Mouse (Mus musculus): ENCODE measurements around the gene Ift22. TPM values are rescaled to one million over a fixed set of nuclear protein-coding genes. Genes with fewer than 3 reads are reported as not detected.
A peak's percentile ranks its signal among the peaks of the same experiment; 100 is the strongest.

Gene Ift22
- polyA plus RNA-seq, 1 experiment: 21.6 TPM

- H3K4me3 ChIP-seq (ENCODE audit: insufficient read depth, poor library complexity, severe bottlenecking): peak overlapping the region; percentile 52
- TF ChIP-seq MAX (IDR thresholded peaks at IDR 0.05) (peak; percentile 76), MYOG (IDR thresholded peaks at IDR 0.05; ENCODE audit: control insufficient read depth, extremely low read depth, insufficient read length) (no peak), USF1 (IDR thresholded peaks at IDR 0.05; ENCODE audit: low read depth) (peak; percentile 50)
- H3K27me3 ChIP-seq (ENCODE audit: control insufficient read depth, insufficient read depth, insufficient read length): no peaks in the 10 kb centered on the region
- H3ac ChIP-seq (ENCODE audit: control insufficient read depth, insufficient read length, low read depth): peak overlapping the region; percentile 76
- no peaks in the 10 kb centered on the region for H3K79me3 ChIP-seq (ENCODE audit: low read depth)
- peaks cover 8% of the 10 kb centered on the region for H3K79me2 ChIP-seq (ENCODE audit: control insufficient read depth, insufficient read depth)
- H3K36me3 ChIP-seq (ENCODE audit: control insufficient read depth, insufficient read depth): no peaks in the 10 kb centered on the region
Observed at GRCm38 (mm10) chr5:136918655-136919472, 10.9 kb downstream of the Ift22 start.

GRCm38 (mm10) chr5:136919546-136920301 lies 11.8 kb downstream of the Ift22 start:
- H3K27me3 ChIP-seq (ENCODE audit: control insufficient read depth, insufficient read depth, insufficient read length): no peaks in the 10 kb centered on the region
- H3K79me2 ChIP-seq (ENCODE audit: control insufficient read depth, insufficient read depth): peaks cover 8% of the 10 kb centered on the region
- H3K4me3 ChIP-seq (ENCODE audit: insufficient read depth, poor library complexity, severe bottlenecking): peak overlapping the region; percentile 52
- TF ChIP-seq CTCF (IDR thresholded peaks at IDR 0.05; ENCODE audit: control insufficient read depth, insufficient read depth, insufficient read length): no peak
- TF ChIP-seq MAX (IDR thresholded peaks at IDR 0.05): no peak
- TF ChIP-seq CEBPB (IDR thresholded peaks at IDR 0.05; ENCODE audit: low read depth): no peak
- no peak for TF ChIP-seq FOSL1 (IDR thresholded peaks at IDR 0.05; ENCODE audit: insufficient read depth, low read length, poor library complexity, severe bottlenecking)
- no peak for TF ChIP-seq MYOD1 (IDR thresholded peaks at IDR 0.05; ENCODE audit: control insufficient read depth, insufficient read length, low read depth)
- TF ChIP-seq USF1 (IDR thresholded peaks at IDR 0.05; ENCODE audit: low read depth): no peak
- no peak for TF ChIP-seq MYOG (IDR thresholded peaks at IDR 0.05; ENCODE audit: control insufficient read depth, extremely low read depth, insufficient read length)
- H3K36me3 ChIP-seq (ENCODE audit: control insufficient read depth, insufficient read depth): no peaks in the 10 kb centered on the region
- no peaks in the 10 kb centered on the region for H3K79me3 ChIP-seq (ENCODE audit: low read depth)
- peak overlapping the region; percentile 76 for H3ac ChIP-seq (ENCODE audit: control insufficient read depth, insufficient read length, low read depth)

- H3K27me3 ChIP-seq (ENCODE audit: control insufficient read depth, insufficient read depth, insufficient read length): no peaks in the 10 kb centered on the region
- peaks cover 8% of the 10 kb centered on the region for H3K79me2 ChIP-seq (ENCODE audit: control insufficient read depth, insufficient read depth)
- H3ac ChIP-seq (ENCODE audit: control insufficient read depth, insufficient read length, low read depth): no peak overlapping the region
- TF ChIP-seq CTCF (IDR thresholded peaks at IDR 0.05; ENCODE audit: control insufficient read depth, insufficient read depth, insufficient read length): no peak
- no peak for TF ChIP-seq CEBPB (IDR thresholded peaks at IDR 0.05; ENCODE audit: low read depth)
- TF ChIP-seq MAX (IDR thresholded peaks at IDR 0.05): no peak
- no peak for TF ChIP-seq MYOD1 (IDR thresholded peaks at IDR 0.05; ENCODE audit: control insufficient read depth, insufficient read length, low read depth)
- TF ChIP-seq USF1 (IDR thresholded peaks at IDR 0.05; ENCODE audit: low read depth): no peak
- no peak for TF ChIP-seq FOSL1 (IDR thresholded peaks at IDR 0.05; ENCODE audit: insufficient read depth, low read length, poor library complexity, severe bottlenecking)
- TF ChIP-seq MYOG (IDR thresholded peaks at IDR 0.05; ENCODE audit: control insufficient read depth, extremely low read depth, insufficient read length): no peak
- peaks cover 11% of the 10 kb centered on the region for H3K36me3 ChIP-seq (ENCODE audit: control insufficient read depth, insufficient read depth)
- no peaks in the 10 kb centered on the region for H3K79me3 ChIP-seq (ENCODE audit: low read depth)
- no peak overlapping the region for H3K4me3 ChIP-seq (ENCODE audit: insufficient read depth, poor library complexity, severe bottlenecking)
Observed at GRCm38 (mm10) chr5:136922830-136923229, 14.9 kb downstream of the Ift22 start.

- TF ChIP-seq CEBPB (IDR thresholded peaks at IDR 0.05; ENCODE audit: low read depth): no peak
Observed at GRCm38 (mm10) chr5:136923751-136924478, 16.0 kb downstream of the Ift22 start.

GRCm38 (mm10) chr5:136929073-136929472 lies 21.1 kb downstream of the Ift22 start:
- no peaks in the 10 kb centered on the region for H3K27me3 ChIP-seq (ENCODE audit: control insufficient read depth, insufficient read depth, insufficient read length)
- TF ChIP-seq USF1 (IDR thresholded peaks at IDR 0.05; ENCODE audit: low read depth) (no peak), CTCF (IDR thresholded peaks at IDR 0.05; ENCODE audit: control insufficient read depth, insufficient read depth, insufficient read length) (peak; percentile 32)
- no peak overlapping the region for H3K4me3 ChIP-seq (ENCODE audit: insufficient read depth, poor library complexity, severe bottlenecking)

More at GRCm38 (mm10) chr5:136923751-136924478, 16.0 kb downstream of the Ift22 start:
- H3ac ChIP-seq (ENCODE audit: control insufficient read depth, insufficient read length, low read depth): no peak overlapping the region
- H3K79me2 ChIP-seq (ENCODE audit: control insufficient read depth, insufficient read depth): peaks cover 8% of the 10 kb centered on the region
- no peak overlapping the region for H3K4me3 ChIP-seq (ENCODE audit: insufficient read depth, poor library complexity, severe bottlenecking)
- H3K27me3 ChIP-seq (ENCODE audit: control insufficient read depth, insufficient read depth, insufficient read length): no peaks in the 10 kb centered on the region
- peaks cover 11% of the 10 kb centered on the region for H3K36me3 ChIP-seq (ENCODE audit: control insufficient read depth, insufficient read depth)
- no peaks in the 10 kb centered on the region for H3K79me3 ChIP-seq (ENCODE audit: low read depth)

More at GRCm38 (mm10) chr5:136929073-136929472, 21.1 kb downstream of the Ift22 start:
- Histone ChIP-seq H3ac (ENCODE audit: control insufficient read depth, insufficient read length, low read depth) (no peak overlapping the region), H3K36me3 (ENCODE audit: control insufficient read depth, insufficient read depth) (peaks cover 11% of the 10 kb centered on the region), H3K79me3 (ENCODE audit: low read depth) (no peaks in the 10 kb centered on the region), H3K79me2 (ENCODE audit: control insufficient read depth, insufficient read depth) (no peaks in the 10 kb centered on the region)

Data from C2C12 (cell line).